Mouse (Mus musculus) lung, postnatal 25 days (tissue): ENCODE results near the gene Nol3.

ENCODE experiments used
- DNase-seq: peaks from one replicate; pipeline ENCODE4 v3.0.0; 2022; ENCODE audit warnings: low spot score

Gene Nol3

GRCm38 (mm10) chr8:105309142-105309847 is 33.4 kb downstream of the Nol3 start:
- no peak for DNase-seq

GRCm38 (mm10) chr8:105310118-105310517 is 34.2 kb downstream of the Nol3 start:
- DNase-seq: no peak

GRCm38 (mm10) chr8:105311718-105312117 is 35.8 kb downstream of the Nol3 start:
- no peak for DNase-seq

- no peak for DNase-seq
Measured at GRCm38 (mm10) chr8:105312891-105313481, 37.0 kb downstream of the Nol3 start.

- no peak for DNase-seq
Measured at GRCm38 (mm10) chr8:105313622-105314402, 37.9 kb downstream of the Nol3 start.

GRCm38 (mm10) chr8:105315073-105315769 is 39.3 kb downstream of the Nol3 start:
- no peak for DNase-seq

GRCm38 (mm10) chr8:105317941-105318340 is 42.0 kb downstream of the Nol3 start:
- peak; percentile 86 for DNase-seq

- DNase-seq: peak; percentile 71
Measured at GRCm38 (mm10) chr8:105318662-105319190, 42.8 kb downstream of the Nol3 start.

GRCm38 (mm10) chr8:105323183-105323582 is 47.2 kb downstream of the Nol3 start:
- DNase-seq: no peak

- no peak for DNase-seq
Measured at GRCm38 (mm10) chr8:105325641-105326093, 49.7 kb downstream of the Nol3 start.

GRCm38 (mm10) chr8:105326141-105326672 is 50.3 kb downstream of the Nol3 start, which contains the start of the genes Lrrc29 and Tmem208:
Lrrc29 (minus strand) TSS chr8:105326278.
Tmem208 (plus strand) TSS chr8:105326354.
- DNase-seq: peak; percentile 98

GRCm38 (mm10) chr8:105326968-105327367 is 51.0 kb downstream of the Nol3 start:
- DNase-seq: no peak

- no peak for DNase-seq
Measured at GRCm38 (mm10) chr8:105330325-105330724, 54.4 kb downstream of the Nol3 start.

GRCm38 (mm10) chr8:105331469-105331868 is 55.5 kb downstream of the Nol3 start:
- DNase-seq: no peak
